Mouse (Mus musculus) induced T-regulatory cell, adult 2 months (primary cell): ENCODE results near the gene Krtdap.
"Not testable (repeated sequence)": the region's sequence is repeated elsewhere in the genome, so short reads cannot be mapped to it uniquely, and the experiment has no call there.

Source experiments
- DNase-seq: peaks from one replicate; pipeline ENCODE4 v3.0.0-alpha.2; 2012; ENCODE audit warnings: low read depth

The Krtdap gene

GRCm38 (mm10) chr7:30785721-30786546 is 1.8 kb upstream of the Krtdap start:
- no peak for DNase-seq

DNA sequence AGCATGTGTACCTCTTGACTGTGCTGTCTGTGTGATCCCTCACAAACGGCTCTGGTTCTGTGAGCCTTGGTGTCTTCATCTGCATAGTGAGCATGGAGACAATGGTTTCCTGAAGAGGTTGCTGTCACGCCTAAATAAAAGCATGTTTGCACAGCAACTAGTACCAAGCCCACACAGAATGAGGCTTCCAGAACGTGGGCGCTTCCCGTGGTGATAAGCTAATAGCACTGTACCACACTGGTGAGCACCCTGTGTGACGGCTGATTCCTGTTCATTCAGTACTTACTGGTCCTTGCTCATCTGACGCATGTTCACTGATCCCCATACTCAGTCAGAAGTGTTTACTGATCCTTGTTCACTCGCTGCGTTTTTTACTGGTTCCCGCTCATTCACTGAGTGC is 2.4 kb downstream of the Krtdap start:
- DNase-seq, result no peak

DNA sequence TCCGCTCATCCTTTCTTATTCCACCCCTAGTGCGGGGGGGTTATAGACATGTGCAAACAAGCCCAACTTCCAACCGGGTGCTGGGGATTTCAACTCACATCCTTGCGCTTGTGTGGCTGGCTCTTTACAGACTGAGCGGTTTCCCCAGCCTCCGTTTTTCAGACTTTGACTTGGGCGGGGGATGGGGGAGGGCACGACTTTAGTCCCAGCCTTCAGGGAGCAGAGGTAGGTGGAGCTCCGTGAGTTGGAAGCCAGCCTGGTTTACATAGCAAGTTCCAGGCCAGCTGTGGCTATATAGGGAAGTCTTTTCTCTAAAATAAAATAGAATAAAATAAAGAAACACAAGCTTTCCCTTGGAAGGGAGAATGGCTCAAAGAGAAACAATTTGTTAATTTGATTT is 4.2 kb downstream of the Krtdap start:
- DNase-seq, result no peak

GRCm38 (mm10) chr7:30794921-30795320 is 7.2 kb downstream of the Krtdap start:
- DNase-seq, result no peak

GRCm38 (mm10) chr7:30796790-30797189 is 9.1 kb downstream of the Krtdap start:
- no peak for DNase-seq

GRCm38 (mm10) chr7:30800653-30801052 is 13.0 kb downstream of the Krtdap start:
- DNase-seq, result peak; percentile 26

GRCm38 (mm10) chr7:30803256-30803655 is 15.6 kb downstream of the Krtdap start:
- DNase-seq, result peak; percentile 17

DNA sequence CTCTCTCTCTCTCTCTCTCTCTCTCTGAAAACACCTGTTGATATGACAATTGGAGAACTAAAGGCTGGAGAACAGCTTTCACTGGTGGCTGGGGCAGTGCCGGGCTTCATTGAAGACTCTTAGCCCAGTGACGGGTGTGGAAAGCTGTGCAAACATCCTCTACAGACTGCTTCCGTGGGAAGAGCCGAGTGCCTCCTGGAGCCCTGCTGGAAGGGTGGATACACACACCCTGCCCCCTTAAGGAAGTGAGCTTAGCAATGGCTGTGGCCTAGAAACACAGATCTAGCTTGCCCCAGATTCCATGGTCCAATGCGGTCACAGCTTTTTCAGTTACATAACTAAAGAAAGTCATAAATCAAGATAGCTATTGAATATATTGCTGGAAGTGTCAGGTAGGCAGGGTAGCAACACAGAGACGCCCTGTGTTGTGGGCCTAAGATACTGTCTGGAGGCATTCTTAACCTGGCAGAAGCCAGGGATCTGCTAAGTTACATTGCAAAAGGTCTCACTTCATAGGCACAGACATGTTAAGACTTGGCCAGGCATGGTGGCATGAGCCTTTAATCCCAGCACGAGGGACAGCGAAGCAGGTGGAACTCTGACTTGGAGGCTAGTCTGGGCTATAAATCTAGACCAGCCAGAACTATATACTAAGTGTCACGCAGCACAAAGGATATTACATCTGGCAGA is 16.5 kb downstream of the Krtdap start:
- DNase-seq, result no peak

GRCm38 (mm10) chr7:30805924-30806323 is 18.2 kb downstream of the Krtdap start:
- DNase-seq, result peak; percentile 81

GRCm38 (mm10) chr7:30810319-30810718 is 22.6 kb downstream of the Krtdap start:
- peak; percentile 65 for DNase-seq

- DNase-seq, result no peak
Measured at GRCm38 (mm10) chr7:30811757-30812290, 24.1 kb downstream of the Krtdap start.

GRCm38 (mm10) chr7:30812291-30812807 is 24.7 kb downstream of the Krtdap start:
- peak; percentile 23 for DNase-seq

GRCm38 (mm10) chr7:30820131-30820530 is 32.4 kb downstream of the Krtdap start:
- no peak for DNase-seq

DNA sequence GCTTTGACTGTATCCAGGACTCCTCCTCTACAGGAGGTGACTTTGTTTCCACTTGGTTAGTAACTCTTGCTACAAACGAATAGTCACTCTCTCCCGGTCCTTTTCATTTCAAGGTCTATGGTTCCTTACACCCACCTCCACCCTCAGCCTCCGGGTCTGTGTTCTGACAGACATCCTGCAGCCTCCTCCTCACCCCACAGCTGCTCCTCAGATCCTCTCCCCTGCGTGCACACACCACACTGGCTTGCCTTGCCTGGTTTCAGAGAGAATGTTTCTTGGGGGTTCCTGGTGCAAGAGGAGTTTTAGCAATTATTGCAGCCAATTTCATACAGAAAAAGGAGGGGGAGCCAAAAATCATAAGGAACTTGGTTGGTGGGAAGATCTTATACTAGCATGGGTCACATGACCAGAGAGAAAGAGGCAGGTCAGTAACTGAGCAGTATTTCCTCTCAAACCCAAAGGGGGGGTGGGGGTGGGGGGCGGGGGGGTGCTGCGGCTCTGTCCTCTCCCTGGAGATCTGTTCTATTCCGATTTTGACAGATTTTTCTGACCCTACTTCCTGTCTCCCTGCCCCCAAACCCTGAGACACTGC is 33.3 kb downstream of the Krtdap start:
- DNase-seq, result no peak

DNA sequence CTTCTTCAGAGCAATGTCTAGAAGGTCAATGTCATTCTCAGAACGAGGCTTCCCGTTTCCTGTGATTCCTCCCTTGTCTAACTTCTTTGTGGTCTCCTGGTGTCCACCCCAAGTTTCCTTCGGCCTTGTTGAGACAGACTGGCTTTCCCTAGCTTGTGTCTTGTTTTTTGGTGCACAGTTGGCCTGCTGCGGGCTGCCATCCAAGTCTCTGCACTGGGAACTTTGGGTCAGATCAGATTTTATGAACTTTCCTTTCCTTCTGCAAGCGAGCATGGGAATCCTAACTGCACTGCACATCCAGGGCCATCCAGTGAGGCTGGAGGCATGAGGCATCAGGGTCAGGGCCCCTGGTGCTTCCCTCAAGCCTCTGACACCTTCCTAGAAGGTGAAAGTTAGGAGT is 33.8 kb downstream of the Krtdap start:
- no peak for DNase-seq

- no peak for DNase-seq
Measured at GRCm38 (mm10) chr7:30823675-30824074, 36.0 kb downstream of the Krtdap start, which contains the start of gene Ffar2. Gene Ffar2 (minus strand): TSS chr7:30823775.

DNA sequence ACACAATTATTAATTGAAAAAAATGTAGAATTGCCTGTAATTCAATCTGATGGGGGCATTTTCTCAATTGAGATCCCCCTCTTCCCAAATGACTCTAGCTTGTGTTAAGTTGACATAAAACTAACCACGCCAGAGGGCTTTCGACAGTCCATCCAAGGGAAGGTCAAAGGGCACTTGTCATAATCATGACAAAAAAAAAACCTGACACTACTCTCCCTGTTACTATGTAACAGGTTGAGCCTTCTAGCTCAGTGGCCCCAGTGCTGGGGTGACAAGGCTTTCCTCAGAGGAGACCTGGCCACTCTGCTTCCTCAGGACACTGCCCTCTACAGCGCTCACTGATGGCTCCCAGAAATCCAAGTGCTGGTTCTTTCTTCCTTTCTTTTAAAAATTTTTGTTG is 36.6 kb downstream of the Krtdap start:
- DNase-seq, result no peak

DNA sequence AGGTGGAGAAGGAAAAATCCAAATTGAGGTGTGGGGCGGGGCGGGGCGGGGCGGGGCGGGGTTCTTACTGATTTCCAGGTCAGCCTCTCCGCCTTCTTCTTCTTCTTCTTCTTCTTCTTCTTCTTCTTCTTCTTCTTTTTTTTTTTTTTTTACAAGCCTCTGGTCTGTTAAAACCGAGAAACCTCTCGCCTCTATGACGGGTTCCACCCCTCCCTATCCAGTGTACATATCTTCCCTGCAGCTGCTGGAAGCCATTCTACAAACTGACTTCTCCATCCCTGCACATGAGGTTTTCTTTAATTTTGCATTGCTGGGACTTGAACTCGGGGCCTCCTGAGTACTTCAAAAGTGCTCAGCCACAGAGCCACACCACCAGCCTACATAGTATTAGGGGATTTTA is 39.0 kb downstream of the Krtdap start:
- DNase-seq, result no peak

- DNase-seq, result not testable (repeated sequence)
Measured at GRCm38 (mm10) chr7:30828871-30829270, 41.2 kb downstream of the Krtdap start.

- no peak for DNase-seq
Measured at GRCm38 (mm10) chr7:30829428-30829827, 41.7 kb downstream of the Krtdap start.

DNA sequence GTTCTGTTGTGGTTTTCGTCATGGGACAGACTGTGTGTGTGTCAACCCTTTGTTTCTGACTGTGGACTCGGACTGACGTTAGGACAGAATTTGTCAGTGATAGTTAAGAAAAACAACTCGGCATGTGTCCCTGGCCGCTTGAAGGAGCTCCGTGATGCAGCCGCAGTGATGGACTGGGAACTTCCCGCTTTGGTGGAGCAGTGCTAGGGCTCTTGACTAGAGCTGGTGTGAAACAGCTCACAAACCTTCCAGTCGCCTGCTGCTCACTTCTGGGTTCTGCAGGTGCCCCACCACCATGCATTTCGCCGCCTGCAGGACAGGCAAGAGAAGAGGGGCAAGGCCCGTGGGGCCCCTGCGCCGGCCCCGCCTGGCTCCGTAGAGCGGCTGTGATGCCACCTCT is 44.6 kb downstream of the Krtdap start:
- peak; percentile 66 for DNase-seq

- DNase-seq, result not testable (repeated sequence)
Measured at GRCm38 (mm10) chr7:30832684-30833083, 45.0 kb downstream of the Krtdap start.
